Mouse (Mus musculus): ENCODE data around the gene Ticrr. TPM values are rescaled to one million over a fixed set of nuclear protein-coding genes. Genes with fewer than 3 reads are reported as not detected.
A peak's percentile ranks its signal among the peaks of the same experiment; 100 is the strongest.

Gene Ticrr
- polyA plus RNA-seq (2012; rRNA removed) = 6.8 and 7.4 TPM in 2 replicates
- 7.9 and 9.5 TPM in 2 replicates for polyA plus RNA-seq (2014; fragmentation: Nextera tagmentation; extraction: Ambion mirVana)

GRCm38 (mm10) chr7:79659578-79660290 is at the start of gene Ticrr:
Ticrr (plus strand) TSS chr7:79660196.
- peak; percentile 100 for ATAC-seq (ENCODE audit: low FRiP score, low read depth)
- Histone ChIP-seq H3K27me3 (ENCODE audit: control insufficient read depth, insufficient read depth, low read length) (no peaks in the 10 kb centered on the region), H3K4me1 (ENCODE audit: control insufficient read depth, insufficient read depth, low read length) (peaks cover 15% of the 10 kb centered on the region), H3K4me3 (replicated peaks; ENCODE audit: low read length) (peak within 1 kb of the TSS; percentile 88), H3K27ac (replicated peaks; ENCODE audit: low read depth, low read length) (no peak within 1 kb of the TSS), H3K9ac (ENCODE audit: low read depth, low read length, severe bottlenecking) (peak within 1 kb of the TSS; percentile 78), H3K4me2 (replicated peaks; ENCODE audit: low read depth, low read length, severe bottlenecking) (peak within 1 kb of the TSS; percentile 95), H3K9me3 (ENCODE audit: control insufficient read depth, low read length) (no peaks in the 10 kb centered on the region), H3K36me3 (ENCODE audit: control insufficient read depth, insufficient read depth, low read length) (no peaks in the 10 kb centered on the region)
- peak; percentile 98 for DNase-seq (ENCODE audit: low spot score)
- under 1% methylated on average over 39 of the region's 39 CpGs for WGBS
- 0 out of 2 replicates have a peak, but pooled peaks have one; percentile 52 for TF ChIP-seq POLR2A (IDR thresholded peaks at IDR 0.05; ENCODE audit: borderline replicate concordance, extremely low read depth, insufficient read depth, insufficient read length)

GRCm38 (mm10) chr7:79611901-79612300 is 48.1 kb upstream of the Ticrr start:
- no peaks in the 10 kb centered on the region for H3K9me3 ChIP-seq (ENCODE audit: control insufficient read depth, low read length)
- TF ChIP-seq POLR2A (IDR thresholded peaks at IDR 0.05; ENCODE audit: borderline replicate concordance, extremely low read depth, insufficient read depth, insufficient read length) = no peak
- H3K27ac ChIP-seq (replicated peaks; ENCODE audit: low read depth, low read length) = no peak overlapping the region
- ATAC-seq (ENCODE audit: low FRiP score, low read depth) (no peak), DNase-seq (ENCODE audit: low spot score) (no peak)
- peaks cover 27% of the 10 kb centered on the region for H3K27me3 ChIP-seq (ENCODE audit: control insufficient read depth, insufficient read depth, low read length)
- H3K4me1 ChIP-seq (ENCODE audit: control insufficient read depth, insufficient read depth, low read length) = peaks cover 4% of the 10 kb centered on the region; the same call in 1 of the 2 replicates
- no peaks in the 10 kb centered on the region for H3K36me3 ChIP-seq (ENCODE audit: control insufficient read depth, insufficient read depth, low read length)
- H3K4me3 ChIP-seq (replicated peaks; ENCODE audit: low read length) = no peak overlapping the region
- no peak overlapping the region for H3K4me2 ChIP-seq (replicated peaks; ENCODE audit: low read depth, low read length, severe bottlenecking)
- H3K9ac ChIP-seq (ENCODE audit: low read depth, low read length, severe bottlenecking) = no peak overlapping the region
- 77% methylated on average over 9 of the region's 9 CpGs for WGBS

GRCm38 (mm10) chr7:79612783-79613182 is 47.2 kb upstream of the Ticrr start:
- H3K4me3 ChIP-seq (replicated peaks; ENCODE audit: low read length) = no peak overlapping the region
- no peaks in the 10 kb centered on the region; the same call in 1 of the 2 replicates for H3K4me1 ChIP-seq (ENCODE audit: control insufficient read depth, insufficient read depth, low read length)
- H3K36me3 ChIP-seq (ENCODE audit: control insufficient read depth, insufficient read depth, low read length) = no peaks in the 10 kb centered on the region
- no peak overlapping the region for H3K27ac ChIP-seq (replicated peaks; ENCODE audit: low read depth, low read length)
- ATAC-seq (ENCODE audit: low FRiP score, low read depth) (no peak; the same call in 1 of the 2 replicates), DNase-seq (ENCODE audit: low spot score) (peak; percentile 74)
- 10% methylated on average over 6 of the region's 6 CpGs for WGBS
- no peak overlapping the region for H3K4me2 ChIP-seq (replicated peaks; ENCODE audit: low read depth, low read length, severe bottlenecking)
- no peak for TF ChIP-seq POLR2A (IDR thresholded peaks at IDR 0.05; ENCODE audit: borderline replicate concordance, extremely low read depth, insufficient read depth, insufficient read length)
- H3K9me3 ChIP-seq (ENCODE audit: control insufficient read depth, low read length) = no peaks in the 10 kb centered on the region
- H3K27me3 ChIP-seq (ENCODE audit: control insufficient read depth, insufficient read depth, low read length) = peaks cover 27% of the 10 kb centered on the region
- H3K9ac ChIP-seq (ENCODE audit: low read depth, low read length, severe bottlenecking) = no peak overlapping the region

GRCm38 (mm10) chr7:79613314-79613713 is 46.7 kb upstream of the Ticrr start:
- DNase-seq (ENCODE audit: low spot score) = no peak
- 63% methylated on average over 11 of the region's 11 CpGs for WGBS
- Histone ChIP-seq H3K9me3 (ENCODE audit: control insufficient read depth, low read length) (no peaks in the 10 kb centered on the region), H3K4me3 (replicated peaks; ENCODE audit: low read length) (no peak overlapping the region), H3K27me3 (ENCODE audit: control insufficient read depth, insufficient read depth, low read length) (peaks cover 27% of the 10 kb centered on the region), H3K4me2 (replicated peaks; ENCODE audit: low read depth, low read length, severe bottlenecking) (no peak overlapping the region), H3K9ac (ENCODE audit: low read depth, low read length, severe bottlenecking) (no peak overlapping the region), H3K4me1 (ENCODE audit: control insufficient read depth, insufficient read depth, low read length) (no peaks in the 10 kb centered on the region; the same call in 1 of the 2 replicates), H3K27ac (replicated peaks; ENCODE audit: low read depth, low read length) (no peak overlapping the region), H3K36me3 (ENCODE audit: control insufficient read depth, insufficient read depth, low read length) (no peaks in the 10 kb centered on the region)
- no peak for TF ChIP-seq POLR2A (IDR thresholded peaks at IDR 0.05; ENCODE audit: borderline replicate concordance, extremely low read depth, insufficient read depth, insufficient read length)
- ATAC-seq (ENCODE audit: low FRiP score, low read depth) = no peak

GRCm38 (mm10) chr7:79615008-79615407 is 45.0 kb upstream of the Ticrr start:
- DNase-seq (ENCODE audit: low spot score) (no peak), ATAC-seq (ENCODE audit: low FRiP score, low read depth) (no peak)
- WGBS = 66% methylated on average over 4 of the region's 4 CpGs
- Histone ChIP-seq H3K9me3 (ENCODE audit: control insufficient read depth, low read length) (no peaks in the 10 kb centered on the region), H3K36me3 (ENCODE audit: control insufficient read depth, insufficient read depth, low read length) (no peaks in the 10 kb centered on the region), H3K27ac (replicated peaks; ENCODE audit: low read depth, low read length) (no peak overlapping the region), H3K4me2 (replicated peaks; ENCODE audit: low read depth, low read length, severe bottlenecking) (no peak overlapping the region), H3K4me1 (ENCODE audit: control insufficient read depth, insufficient read depth, low read length) (no peaks in the 10 kb centered on the region; the same call in 1 of the 2 replicates), H3K4me3 (replicated peaks; ENCODE audit: low read length) (no peak overlapping the region), H3K9ac (ENCODE audit: low read depth, low read length, severe bottlenecking) (no peak overlapping the region), H3K27me3 (ENCODE audit: control insufficient read depth, insufficient read depth, low read length) (peaks cover 31% of the 10 kb centered on the region)
- TF ChIP-seq POLR2A (IDR thresholded peaks at IDR 0.05; ENCODE audit: borderline replicate concordance, extremely low read depth, insufficient read depth, insufficient read length) = no peak
